Mouse (Mus musculus): ENCODE measurements around the gene Olfr125.

Olfr125 gene

GRCm38 (mm10) chr17:37832649-37833048, at the start of gene Olfr125:
TSS of gene Olfr125 (plus strand) at chr17:37832949.
- DNase-seq: no peak

- DNase-seq: no peak
Observed at GRCm38 (mm10) chr17:37793229-37793628, 39.5 kb upstream of the Olfr125 start, which contains the start of gene Olfr123. TSS of gene Olfr123 (plus strand) at chr17:37793529.

- no peak for DNase-seq
Observed at GRCm38 (mm10) chr17:37799588-37799987, 33.2 kb upstream of the Olfr125 start, which contains the start of gene Olfr124. TSS of gene Olfr124 (plus strand) at chr17:37799888.

GRCm38 (mm10) chr17:37847183-37847582, 14.4 kb downstream of the Olfr125 start, which contains the start of gene Olfr126:
TSS of gene Olfr126 (plus strand) at chr17:37847483.
- no peak for DNase-seq

GRCm38 (mm10) chr17:37863901-37864300, 31.2 kb downstream of the Olfr125 start:
- DNase-seq: no peak

GRCm38 (mm10) chr17:37869676-37870205, 37.0 kb downstream of the Olfr125 start:
- DNase-seq: no peak

- DNase-seq: no peak
Observed at GRCm38 (mm10) chr17:37873830-37874229, 41.1 kb downstream of the Olfr125 start.
